Mouse (Mus musculus): ENCODE measurements at regions not wholly inside any gene's neighbourhood (a gene's known extent, or its start where the extent isn't known, plus 50 kb on each side); places are given as distances from the start of the nearest gene placed in this dataset.

GRCm38 (mm10) chr11:111844382-111845027, 778.5 kb downstream of the Kcnj2 start:
- Histone ChIP-seq H3K9me3 (no peaks in the 10 kb centered on the region), H3K4me3 (replicated peaks) (no peak overlapping the region), H3K9ac (replicated peaks) (no peak overlapping the region), H3K36me3 (no peaks in the 10 kb centered on the region), H3K4me1 (replicated peaks) (peaks cover 23% of the 10 kb centered on the region), H3K27me3 (no peaks in the 10 kb centered on the region), H3K4me2 (no peak overlapping the region), H3K27ac (no peak overlapping the region)
- ATAC-seq (ENCODE audit: insufficient number of reproducible peaks, insufficient read depth, low FRiP score, low TSS enrichment, low read depth), result no peak
- WGBS, result 6% methylated on average over 7 of the region's 7 CpGs

- Histone ChIP-seq H3K4me3 (replicated peaks) (no peak overlapping the region), H3K27me3 (no peaks in the 10 kb centered on the region), H3K9ac (replicated peaks) (no peak overlapping the region), H3K4me1 (replicated peaks) (peaks cover 16% of the 10 kb centered on the region), H3K9me3 (no peaks in the 10 kb centered on the region), H3K4me2 (no peak overlapping the region), H3K27ac (no peak overlapping the region), H3K36me3 (no peaks in the 10 kb centered on the region)
- no peak for ATAC-seq (ENCODE audit: insufficient number of reproducible peaks, insufficient read depth, low FRiP score, low TSS enrichment, low read depth)
- 68% methylated on average over 2 of the region's 2 CpGs for WGBS
These were observed 791.3 kb downstream of the Kcnj2 start for GRCm38 (mm10) chr11:111857288-111857687.

- 64% methylated on average over 5 of the region's 5 CpGs for WGBS
- no peaks in the 10 kb centered on the region for H3K36me3 ChIP-seq
- H3K27ac ChIP-seq, result no peak overlapping the region
- no peak overlapping the region for H3K4me2 ChIP-seq
- H3K27me3 ChIP-seq, result no peaks in the 10 kb centered on the region
- peaks cover 16% of the 10 kb centered on the region for H3K4me1 ChIP-seq (replicated peaks)
- ATAC-seq (ENCODE audit: insufficient number of reproducible peaks, insufficient read depth, low FRiP score, low TSS enrichment, low read depth), result no peak
- H3K9ac ChIP-seq (replicated peaks), result no peak overlapping the region
- H3K9me3 ChIP-seq, result no peaks in the 10 kb centered on the region
- H3K4me3 ChIP-seq (replicated peaks), result no peak overlapping the region
These were observed 792.1 kb downstream of the Kcnj2 start for GRCm38 (mm10) chr11:111858111-111858510.

- H3K4me1 ChIP-seq (replicated peaks), result peaks cover 6% of the 10 kb centered on the region
- WGBS, result 58% methylated on average over 1 of the region's 1 CpGs
- H3K9ac ChIP-seq (replicated peaks), result no peak overlapping the region
- no peak overlapping the region for H3K4me3 ChIP-seq (replicated peaks)
- H3K4me2 ChIP-seq, result no peak overlapping the region
- ATAC-seq (ENCODE audit: insufficient number of reproducible peaks, insufficient read depth, low FRiP score, low TSS enrichment, low read depth), result no peak
- no peaks in the 10 kb centered on the region for H3K9me3 ChIP-seq
- H3K27ac ChIP-seq, result no peak overlapping the region
- H3K36me3 ChIP-seq, result no peaks in the 10 kb centered on the region
- H3K27me3 ChIP-seq, result no peaks in the 10 kb centered on the region
These were observed 799.2 kb downstream of the Kcnj2 start for GRCm38 (mm10) chr11:111865143-111865542.

GRCm38 (mm10) chr11:111875406-111875805, 809.4 kb downstream of the Kcnj2 start:
- Histone ChIP-seq H3K36me3 (no peaks in the 10 kb centered on the region), H3K4me1 (replicated peaks) (0 out of 2 replicates have a peak, but pooled peaks cover 4% of the 10 kb centered on the region), H3K9ac (replicated peaks) (no peak overlapping the region), H3K9me3 (no peaks in the 10 kb centered on the region), H3K27me3 (no peaks in the 10 kb centered on the region), H3K27ac (no peak overlapping the region), H3K4me3 (replicated peaks) (no peak overlapping the region), H3K4me2 (no peak overlapping the region)
- no peak for ATAC-seq (ENCODE audit: insufficient number of reproducible peaks, insufficient read depth, low FRiP score, low TSS enrichment, low read depth)
- 93% methylated on average over 4 of the region's 4 CpGs for WGBS

GRCm38 (mm10) chr11:111880146-111880545, 814.2 kb downstream of the Kcnj2 start:
- H3K27ac ChIP-seq, result no peak overlapping the region
- no peaks in the 10 kb centered on the region for H3K36me3 ChIP-seq
- no peak overlapping the region for H3K4me3 ChIP-seq (replicated peaks)
- no peak overlapping the region for H3K4me2 ChIP-seq
- no peaks in the 10 kb centered on the region for H3K9me3 ChIP-seq
- WGBS, result 82% methylated on average over 6 of the region's 6 CpGs
- no peak for ATAC-seq (ENCODE audit: insufficient number of reproducible peaks, insufficient read depth, low FRiP score, low TSS enrichment, low read depth)
- H3K27me3 ChIP-seq, result no peaks in the 10 kb centered on the region; the same call in 1 of the 2 replicates
- peaks cover 13% of the 10 kb centered on the region; the same call in 1 of the 2 replicates for H3K4me1 ChIP-seq (replicated peaks)
- H3K9ac ChIP-seq (replicated peaks), result no peak overlapping the region

- no peak overlapping the region for H3K4me2 ChIP-seq
- no peaks in the 10 kb centered on the region for H3K27me3 ChIP-seq
- H3K9ac ChIP-seq (replicated peaks), result no peak overlapping the region
- 77% methylated on average over 3 of the region's 3 CpGs for WGBS
- H3K27ac ChIP-seq, result no peak overlapping the region
- no peaks in the 10 kb centered on the region for H3K36me3 ChIP-seq
- no peak for ATAC-seq (ENCODE audit: insufficient number of reproducible peaks, insufficient read depth, low FRiP score, low TSS enrichment, low read depth)
- no peak overlapping the region for H3K4me3 ChIP-seq (replicated peaks)
- peaks cover 22% of the 10 kb centered on the region for H3K4me1 ChIP-seq (replicated peaks)
- H3K9me3 ChIP-seq, result no peaks in the 10 kb centered on the region
These were observed 824.1 kb downstream of the Kcnj2 start for GRCm38 (mm10) chr11:111890026-111890425.

- no peak for ATAC-seq (ENCODE audit: insufficient number of reproducible peaks, insufficient read depth, low FRiP score, low TSS enrichment, low read depth)
- H3K9ac ChIP-seq (replicated peaks), result no peak overlapping the region
- H3K4me1 ChIP-seq (replicated peaks), result peaks cover 22% of the 10 kb centered on the region
- 43% methylated on average over 8 of the region's 8 CpGs for WGBS
- no peaks in the 10 kb centered on the region for H3K9me3 ChIP-seq
- no peak overlapping the region for H3K4me3 ChIP-seq (replicated peaks)
- 0 out of 2 replicates have a peak overlapping the region, but pooled peaks have one; percentile 47 for H3K27ac ChIP-seq
- no peaks in the 10 kb centered on the region for H3K36me3 ChIP-seq
- H3K27me3 ChIP-seq, result no peaks in the 10 kb centered on the region
- H3K4me2 ChIP-seq, result no peak overlapping the region
These were observed 827.9 kb downstream of the Kcnj2 start for GRCm38 (mm10) chr11:111893861-111894260.

- peaks cover 15% of the 10 kb centered on the region for H3K4me1 ChIP-seq (replicated peaks)
- H3K9ac ChIP-seq (replicated peaks), result no peak overlapping the region
- 81% methylated on average over 4 of the region's 4 CpGs for WGBS
- no peak overlapping the region for H3K27ac ChIP-seq
- no peaks in the 10 kb centered on the region for H3K36me3 ChIP-seq
- no peak overlapping the region for H3K4me2 ChIP-seq
- no peak for ATAC-seq (ENCODE audit: insufficient number of reproducible peaks, insufficient read depth, low FRiP score, low TSS enrichment, low read depth)
- H3K9me3 ChIP-seq, result no peaks in the 10 kb centered on the region
- H3K4me3 ChIP-seq (replicated peaks), result no peak overlapping the region
- H3K27me3 ChIP-seq, result no peaks in the 10 kb centered on the region
These were observed 829.5 kb downstream of the Kcnj2 start for GRCm38 (mm10) chr11:111895221-111896200.

- peaks cover 7% of the 10 kb centered on the region for H3K4me1 ChIP-seq (replicated peaks)
- no peak overlapping the region for H3K4me3 ChIP-seq (replicated peaks)
- no peaks in the 10 kb centered on the region for H3K36me3 ChIP-seq
- H3K27ac ChIP-seq, result no peak overlapping the region
- ATAC-seq (ENCODE audit: insufficient number of reproducible peaks, insufficient read depth, low FRiP score, low TSS enrichment, low read depth), result no peak
- no peak overlapping the region for H3K4me2 ChIP-seq
- no peak overlapping the region for H3K9ac ChIP-seq (replicated peaks)
- no peaks in the 10 kb centered on the region for H3K9me3 ChIP-seq
- 80% methylated on average over 6 of the region's 6 CpGs for WGBS
- H3K27me3 ChIP-seq, result no peaks in the 10 kb centered on the region
These were observed 831.0 kb downstream of the Kcnj2 start for GRCm38 (mm10) chr11:111897001-111897400.

- Histone ChIP-seq H3K9me3 (no peaks in the 10 kb centered on the region), H3K4me3 (replicated peaks) (no peak overlapping the region), H3K36me3 (no peaks in the 10 kb centered on the region), H3K27ac (no peak overlapping the region), H3K9ac (replicated peaks) (no peak overlapping the region), H3K4me1 (replicated peaks) (no peaks in the 10 kb centered on the region), H3K27me3 (no peaks in the 10 kb centered on the region), H3K4me2 (no peak overlapping the region)
- ATAC-seq (ENCODE audit: insufficient number of reproducible peaks, insufficient read depth, low FRiP score, low TSS enrichment, low read depth), result no peak
- 68% methylated on average over 4 of the region's 4 CpGs for WGBS
These were observed 838.1 kb downstream of the Kcnj2 start for GRCm38 (mm10) chr11:111904086-111904485.

Data from limb, embryonic 12.5 days (tissue).